Mouse (Mus musculus) granulocyte monocyte progenitor cell, adult 5-6 weeks (primary cell): ENCODE measurements around the gene Shd. TPM values are rescaled to one million over a fixed set of nuclear protein-coding genes. Genes with fewer than 3 reads are reported as not detected.

Experiments
- ATAC-seq: replicated peaks from 2 replicates; pipeline ENCODE4 v1.8.0; 2016; ENCODE audit warnings: mild to moderate bottlenecking, moderate TSS enrichment, inconsistent platforms; ENCODE audit not compliant: poor library complexity, severe bottlenecking
- total RNA-seq, 2 experiments: library from RNA; stranded (forward) in 1 of 2; stranded (reverse) in 1 of 2; fragments of 200-712, 200-1000 nt in 1 of 2; fragments of >200 nt in 1 of 2; fragmentation: Nextera tagmentation in 1 of 2; gene quantifications; 2 replicates each; pipeline ENCODE4 v1.2.3; 2014 to 2017

The Shd gene
- total RNA-seq, 2 experiments from 2014 or later: 1.6 TPM; not detected in 1

GRCm38 (mm10) chr17:55958584-55958886, 11.7 kb upstream of the Shd start:
- ATAC-seq: no peak

GRCm38 (mm10) chr17:55958918-55959728, 11.1 kb upstream of the Shd start, which contains the start of gene Yju2:
TSS of gene Yju2 (plus strand) at chr17:55959099.
- peak; percentile 69 for ATAC-seq

GRCm38 (mm10) chr17:55959946-55960740, 10.1 kb upstream of the Shd start:
- no peak for ATAC-seq

- no peak for ATAC-seq
Measured at GRCm38 (mm10) chr17:55960791-55961190, 9.5 kb upstream of the Shd start.

GRCm38 (mm10) chr17:55961631-55962030, 8.6 kb upstream of the Shd start:
- no peak for ATAC-seq

GRCm38 (mm10) chr17:55963171-55963570, 7.1 kb upstream of the Shd start:
- ATAC-seq: peak; percentile 61

- no peak for ATAC-seq
Measured at GRCm38 (mm10) chr17:55964496-55964895, 5.8 kb upstream of the Shd start.

GRCm38 (mm10) chr17:55964996-55965395, 5.3 kb upstream of the Shd start:
- no peak for ATAC-seq

- ATAC-seq: no peak
Measured at GRCm38 (mm10) chr17:55967186-55967585, 3.1 kb upstream of the Shd start.

GRCm38 (mm10) chr17:55968210-55968609, 2.1 kb upstream of the Shd start:
- ATAC-seq: no peak

GRCm38 (mm10) chr17:55969560-55969959, 707 bp upstream of the Shd start:
- ATAC-seq: no peak

- ATAC-seq: 0 out of 2 replicates have a peak, but pooled peaks have one; percentile 3
Measured at GRCm38 (mm10) chr17:55971453-55971852, 1.2 kb downstream of the Shd start.

- ATAC-seq: peak; percentile 94
Measured at GRCm38 (mm10) chr17:55976255-55976862, 6.1 kb downstream of the Shd start.

GRCm38 (mm10) chr17:55977301-55977700, 7.0 kb downstream of the Shd start:
- ATAC-seq: no peak

- peak; percentile 54 for ATAC-seq
Measured at GRCm38 (mm10) chr17:55986030-55986961, 16.0 kb downstream of the Shd start, which contains the start of gene Fsd1. TSS of gene Fsd1 (plus strand) at chr17:55986509.

GRCm38 (mm10) chr17:55990278-55990898, 20.1 kb downstream of the Shd start:
- ATAC-seq: no peak

- no peak for ATAC-seq
Measured at GRCm38 (mm10) chr17:55996007-55996406, 25.7 kb downstream of the Shd start.

- peak; percentile 20; the same call in 1 of the 2 replicates for ATAC-seq
Measured at GRCm38 (mm10) chr17:55999794-56000499, 29.7 kb downstream of the Shd start.

GRCm38 (mm10) chr17:56003000-56003399, 32.7 kb downstream of the Shd start:
- peak; percentile 24 for ATAC-seq
